Mouse (Mus musculus) lung, postnatal 36 days (tissue): ENCODE measurements around the gene Ndufs8.
"Not testable (repeated sequence)": the region's sequence is repeated elsewhere in the genome, so short reads cannot be mapped to it uniquely, and the experiment has no call there.

Experiments
- DNase-seq: peaks from one replicate; pipeline ENCODE4 v3.0.0; 2022; ENCODE audit warnings: mixed read lengths

Ndufs8 gene

DNA sequence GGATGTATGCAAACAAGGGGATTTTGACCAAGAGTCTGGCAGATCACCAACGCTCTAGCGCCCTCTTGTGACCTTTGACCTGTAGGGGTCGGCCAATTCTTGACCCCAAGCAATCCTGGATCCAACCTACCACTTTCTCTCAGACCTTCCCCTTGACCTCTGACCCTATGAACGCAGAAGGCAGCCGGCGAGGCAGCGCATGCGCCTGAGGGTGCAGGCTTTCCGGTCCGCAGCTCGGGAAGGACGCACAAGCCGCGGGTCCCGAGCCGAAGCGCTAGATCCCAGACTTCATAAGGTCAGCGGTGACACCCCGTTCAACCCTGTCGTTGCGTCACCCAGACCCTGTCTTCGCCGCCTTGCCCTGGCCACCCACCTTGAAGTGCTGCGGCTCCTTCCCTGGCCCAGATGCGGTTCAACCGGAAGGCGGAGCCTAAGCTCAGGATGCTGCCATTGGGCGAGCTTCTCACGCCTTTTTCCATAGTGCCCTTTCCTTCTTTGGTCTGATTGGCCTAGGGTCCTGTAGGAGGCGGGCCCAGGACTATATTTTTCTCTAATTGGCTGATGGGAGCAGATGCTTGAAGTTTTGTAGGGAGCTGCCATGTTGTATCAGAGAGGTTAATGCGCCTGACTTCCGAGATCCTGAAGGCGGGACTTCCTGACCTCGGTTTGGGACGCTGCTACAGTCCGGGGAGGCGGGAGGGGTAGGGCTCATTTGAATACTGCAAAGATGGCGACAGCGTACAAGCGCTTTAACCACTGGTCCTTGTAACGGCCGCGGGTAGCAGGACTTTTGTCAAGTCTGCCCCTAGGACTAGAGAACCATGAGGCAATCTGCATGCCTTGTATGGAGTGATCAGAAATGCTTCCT lies at the start of gene Ndufs8:
Gene Ndufs8, minus strand, starts transcription at position 438 of the 868 bp plus-strand sequence.
- DNase-seq, result peak; percentile 98

DNA sequence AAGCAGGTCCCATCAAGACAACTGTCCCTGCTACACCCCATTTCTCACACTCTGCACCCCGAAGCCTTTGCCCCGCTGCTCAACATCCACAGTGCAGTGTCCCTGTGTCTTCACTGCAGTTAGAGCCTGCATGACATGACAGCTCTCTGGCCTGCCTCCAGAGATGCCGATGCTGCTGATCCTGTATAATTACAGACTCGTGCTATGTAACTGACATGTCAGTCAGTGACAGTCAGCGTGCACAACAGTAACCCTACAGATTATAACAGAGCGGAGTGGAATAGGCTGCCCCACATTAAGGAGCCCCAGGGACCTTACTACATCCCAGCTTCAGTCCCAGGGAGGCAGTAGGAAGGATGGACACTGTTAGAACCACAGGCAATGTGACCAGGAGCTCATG lies 49.2 kb upstream of the Ndufs8 start:
- DNase-seq, result not testable (repeated sequence)

DNA sequence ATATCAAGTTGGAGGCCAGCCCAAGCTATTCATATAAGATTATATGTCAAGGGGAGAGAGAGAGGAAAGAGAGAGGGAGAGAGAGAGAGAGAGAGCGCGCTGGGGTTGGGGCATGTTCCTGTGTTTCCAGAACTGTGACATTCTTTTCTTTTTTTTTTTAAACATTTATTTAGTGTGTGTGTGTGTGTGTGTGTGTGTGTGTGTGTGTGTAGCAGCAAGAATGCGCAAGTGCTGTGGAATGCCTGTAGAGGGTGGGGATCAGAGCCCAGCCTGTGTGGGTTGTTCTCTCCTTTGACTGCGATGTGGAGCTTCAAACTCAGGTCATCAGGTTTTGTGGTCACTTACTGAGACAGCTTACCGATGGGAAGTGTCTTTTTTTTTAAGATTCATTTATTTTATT lies 47.6 kb upstream of the Ndufs8 start:
- DNase-seq, result peak; percentile 53

DNA sequence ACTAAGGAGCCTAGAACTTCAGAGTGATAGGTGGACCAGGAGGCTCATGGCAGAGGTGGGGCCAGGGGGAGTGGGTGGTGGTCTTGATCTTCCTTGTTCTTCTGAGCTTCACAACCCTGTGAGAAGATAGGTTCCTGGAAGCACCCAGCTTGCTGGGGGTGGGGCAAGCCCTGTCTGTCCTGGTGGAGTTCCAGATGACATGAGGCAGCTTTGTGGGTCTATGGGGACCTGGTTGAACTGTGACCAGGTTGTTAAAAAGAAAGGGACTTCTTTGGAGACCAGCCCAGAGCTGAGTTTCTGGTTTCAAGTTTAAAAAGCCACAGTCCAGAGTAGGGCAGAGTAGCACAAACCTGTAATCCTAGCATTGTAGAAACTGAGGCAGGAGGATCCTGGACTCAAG lies 46.5 kb upstream of the Ndufs8 start:
- no peak for DNase-seq

DNA sequence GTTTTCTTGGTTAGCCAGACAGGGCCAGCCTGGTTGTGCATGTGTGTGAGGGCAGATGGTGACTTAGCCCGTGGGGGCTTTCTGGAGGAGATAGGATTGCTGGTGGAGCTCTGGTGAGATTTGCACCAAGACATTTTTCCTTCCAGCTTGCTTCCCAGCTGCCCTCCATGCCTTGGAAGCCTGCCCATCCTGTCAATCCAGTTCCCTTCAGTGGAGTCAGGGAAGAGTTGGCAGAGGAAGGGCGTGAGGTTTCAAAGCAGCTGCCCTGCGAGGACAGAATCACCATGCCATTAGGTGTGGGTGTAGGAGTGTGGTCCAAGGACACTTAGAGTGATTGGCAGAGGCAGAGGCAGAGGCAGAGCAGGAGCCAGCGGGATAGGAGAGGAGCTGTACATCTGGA lies 45.9 kb upstream of the Ndufs8 start, which contains the start of gene Aldh3b3:
Gene Aldh3b3, plus strand, starts transcription at position 176 of the 400 bp plus-strand sequence.
- no peak for DNase-seq

- DNase-seq, result not testable (repeated sequence)
Observed at GRCm38 (mm10) chr19:3957296-3958036, 44.9 kb upstream of the Ndufs8 start.

DNA sequence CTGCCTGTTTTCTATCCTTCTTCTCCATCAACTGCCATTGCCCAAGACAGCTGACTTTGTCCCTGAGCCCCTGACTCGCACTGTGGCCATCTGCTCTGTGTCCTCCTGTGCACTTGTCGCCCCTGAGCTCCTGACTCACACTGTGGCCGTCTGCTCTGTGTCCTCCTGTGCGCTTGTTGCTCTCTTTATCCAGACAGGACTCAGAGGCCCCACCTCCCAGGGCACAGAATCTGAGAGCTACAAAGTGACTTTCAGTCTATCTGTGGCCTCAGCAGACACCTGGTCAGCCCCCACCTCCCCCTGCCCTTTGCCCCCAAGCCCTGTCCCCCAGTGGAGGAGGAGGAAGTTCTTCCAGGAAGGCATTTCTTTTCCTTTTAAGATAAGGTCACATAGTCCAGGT lies 43.2 kb upstream of the Ndufs8 start:
- no peak for DNase-seq

- no peak for DNase-seq
Observed at GRCm38 (mm10) chr19:3955033-3955432, 42.5 kb upstream of the Ndufs8 start.

DNA sequence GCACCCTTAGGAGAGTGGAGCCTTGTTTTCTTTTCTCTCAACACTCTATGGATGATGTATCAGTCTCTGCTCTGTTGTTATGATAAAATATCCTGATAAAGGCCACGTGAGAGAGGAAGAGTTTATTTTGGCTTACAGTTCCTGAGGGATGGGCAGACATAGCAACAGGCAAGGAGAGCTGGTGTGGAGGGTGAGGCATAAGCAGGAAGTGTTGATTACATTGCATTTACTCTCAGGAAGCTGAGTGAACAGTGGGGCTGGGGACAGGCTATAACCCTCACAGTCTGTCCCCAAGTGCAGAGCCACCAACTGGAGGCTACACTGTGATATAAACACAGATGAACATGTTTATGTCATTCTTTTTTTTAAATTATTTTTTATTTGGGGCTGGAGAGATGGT lies 39.5 kb upstream of the Ndufs8 start:
- peak; percentile 26 for DNase-seq

- DNase-seq, result no peak
Observed at GRCm38 (mm10) chr19:3951461-3951860, 38.9 kb upstream of the Ndufs8 start.

GRCm38 (mm10) chr19:3950331-3950730 lies 37.8 kb upstream of the Ndufs8 start:
- DNase-seq, result no peak

GRCm38 (mm10) chr19:3948546-3948945 lies 36.0 kb upstream of the Ndufs8 start:
- DNase-seq, result no peak

GRCm38 (mm10) chr19:3947813-3948212 lies 35.2 kb upstream of the Ndufs8 start:
- DNase-seq, result no peak

- peak; percentile 85 for DNase-seq
Observed at GRCm38 (mm10) chr19:3946715-3947114, 34.1 kb upstream of the Ndufs8 start.

DNA sequence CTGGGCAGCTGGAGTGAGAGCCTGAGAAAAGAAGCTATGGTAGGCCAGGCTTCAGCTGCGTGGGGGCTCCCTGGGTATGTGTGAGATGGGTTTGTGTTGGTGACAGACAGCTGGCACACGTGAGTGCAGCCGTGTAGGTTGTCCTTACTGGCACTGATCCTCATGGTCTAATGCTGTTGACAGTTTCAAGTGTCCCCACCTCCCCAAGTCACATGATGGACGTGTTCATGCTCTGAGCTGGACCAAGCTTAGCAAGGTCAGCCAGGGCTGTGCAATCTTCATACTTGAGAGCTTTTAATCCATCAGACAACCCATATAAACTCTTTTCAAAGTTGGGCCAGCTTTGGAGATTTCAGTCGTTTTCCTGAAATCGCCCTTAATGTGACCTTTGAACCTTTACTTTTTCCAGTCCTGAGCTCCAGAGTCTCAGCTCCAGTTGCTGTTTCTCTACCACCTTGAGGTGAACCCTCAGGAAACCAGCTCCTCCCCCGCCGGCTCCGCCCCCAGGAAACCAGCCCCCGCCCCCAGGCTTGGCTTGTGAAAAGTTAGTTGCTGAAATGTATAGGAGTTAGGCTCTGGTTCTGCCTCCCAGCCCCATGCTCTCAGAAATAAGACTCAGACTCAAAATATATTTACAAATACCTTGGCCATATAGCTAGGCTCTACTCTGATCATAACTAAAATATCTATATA lies 33.4 kb upstream of the Ndufs8 start:
- DNase-seq, result peak; percentile 51

DNA sequence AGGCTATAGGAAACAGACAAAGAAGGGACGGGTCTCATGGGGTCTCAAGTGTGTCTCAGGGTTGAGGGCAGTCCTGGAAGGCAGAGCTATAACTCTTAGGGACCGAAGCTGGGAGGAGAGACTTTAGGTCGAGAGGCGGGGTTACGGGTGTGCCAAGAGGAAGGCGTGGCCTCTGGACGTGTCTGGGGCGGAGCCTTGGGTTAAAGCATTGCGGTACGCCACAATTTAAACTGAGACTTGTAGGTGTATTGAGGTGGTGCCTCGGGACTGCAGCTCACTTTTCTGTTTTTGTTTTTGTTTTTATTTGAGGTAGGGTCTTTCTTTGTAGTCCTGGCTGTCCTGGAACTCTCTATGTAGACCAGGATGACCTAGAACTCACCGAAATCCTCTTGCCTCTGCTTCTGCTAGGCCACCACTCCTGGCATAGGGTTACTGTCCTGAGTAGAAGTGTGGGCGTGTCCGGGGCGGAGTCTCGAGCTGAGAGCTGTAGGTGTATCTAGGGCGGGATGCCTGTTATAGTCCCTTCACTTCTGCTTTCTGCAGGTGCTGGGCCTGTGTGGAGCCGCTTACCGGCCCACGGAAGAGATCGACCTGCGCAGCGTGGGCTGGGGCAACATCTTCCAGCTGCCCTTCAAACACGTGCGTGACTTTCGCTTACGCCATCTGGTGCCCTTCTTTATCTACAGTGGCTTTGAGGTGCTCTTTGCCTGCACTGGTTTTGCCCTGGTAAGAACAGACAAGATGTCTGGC lies 30.6 kb upstream of the Ndufs8 start:
- peak; percentile 92 for DNase-seq

DNA sequence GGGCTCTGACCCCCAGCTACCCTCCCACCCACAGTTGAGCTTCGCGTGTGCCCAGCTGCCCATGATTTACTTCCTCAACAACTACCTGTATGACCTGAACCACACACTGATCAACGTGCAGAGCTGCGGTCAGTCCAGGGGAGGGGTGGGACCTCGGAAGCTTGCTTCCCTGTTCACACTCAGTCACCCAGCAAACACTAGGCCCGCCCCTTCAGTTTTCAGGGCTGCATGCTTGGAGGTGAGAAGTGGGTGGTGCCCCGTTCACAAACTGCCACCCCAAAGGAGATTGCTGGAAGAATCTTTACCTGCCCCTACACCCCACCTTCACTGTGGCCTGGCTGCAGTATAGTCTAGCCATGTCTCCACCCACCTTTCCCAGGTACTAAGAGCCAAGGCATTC lies 29.7 kb upstream of the Ndufs8 start:
- DNase-seq, result no peak

DNA sequence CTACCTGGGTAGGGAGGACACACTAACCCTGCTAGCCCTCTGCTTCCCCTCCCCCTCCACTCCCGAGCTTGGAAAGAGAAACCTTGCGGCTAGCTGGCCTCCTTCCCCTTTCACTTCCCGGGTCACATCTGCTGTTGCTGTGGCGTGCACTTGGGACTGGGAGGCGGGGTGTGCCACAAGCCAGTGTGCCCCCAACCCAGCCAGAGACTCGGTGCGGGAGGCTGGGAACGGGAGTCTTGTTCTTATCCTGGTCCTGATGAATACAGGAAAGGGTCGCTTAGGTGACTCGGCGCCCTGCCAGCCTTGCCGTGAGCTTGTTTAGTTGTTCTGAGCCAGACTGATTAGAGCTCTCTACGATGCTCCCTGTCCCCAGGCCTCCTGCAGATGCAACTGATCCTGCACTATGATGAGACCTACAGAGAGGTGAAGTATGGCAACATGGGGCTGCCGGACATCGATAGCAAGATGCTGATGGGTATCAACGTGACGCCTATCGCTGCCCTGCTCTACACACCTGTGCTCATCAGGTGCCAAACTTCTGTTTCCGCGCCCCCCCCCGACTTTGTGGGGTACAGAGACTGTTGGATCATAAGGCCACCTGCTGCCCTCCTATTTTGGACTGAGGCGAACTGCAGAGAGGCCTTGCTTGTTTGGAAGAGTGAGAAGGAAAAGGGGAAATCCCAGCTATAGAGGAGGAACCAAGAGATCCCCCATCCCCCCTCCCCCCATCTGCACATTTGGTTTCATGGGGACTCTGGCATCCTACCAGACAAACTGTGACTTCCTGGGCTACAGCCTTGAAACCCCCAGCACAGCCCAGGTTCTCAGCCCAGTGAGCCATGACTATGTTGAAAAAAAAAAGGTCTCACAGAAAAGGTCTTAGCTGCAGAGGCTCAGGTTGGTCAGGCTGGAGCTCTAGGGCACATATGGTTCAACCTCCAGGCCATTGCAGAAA lies 23.6 kb upstream of the Ndufs8 start:
- peak; percentile 87 for DNase-seq

GRCm38 (mm10) chr19:3935032-3935895 lies 22.7 kb upstream of the Ndufs8 start, which contains the start of gene Unc93b1:
Gene Unc93b1 (plus strand): TSS chr19:3935186.
- DNase-seq, result peak; percentile 91

GRCm38 (mm10) chr19:3931716-3932115 lies 19.1 kb upstream of the Ndufs8 start:
- DNase-seq, result peak; percentile 58
